Mouse (Mus musculus) heart, embryonic 10.5 days (tissue): ENCODE measurements around the gene Scnm1. TPM values are rescaled to one million over a fixed set of nuclear protein-coding genes. Genes with fewer than 3 reads are reported as not detected.
A peak's percentile ranks its signal among the peaks of the same experiment; 100 is the strongest.
"Not testable (repeated sequence)": the region's sequence is repeated elsewhere in the genome, so short reads cannot be mapped to it uniquely, and the experiment has no call there.

Experiments
- DNase-seq: peaks from one replicate; pipeline ENCODE4 v3.0.0-alpha.2; 2017; ENCODE audit warnings: low spot score
- H3K27ac ChIP-seq: fragments of 300-500 bp; sonication (generic); 2 replicates; pipeline ENCODE4 v1.5.1; 2016; ENCODE audit warnings: mild to moderate bottlenecking
- H3K27me3 ChIP-seq: fragments of 300-500 bp; sonication (generic); 2 replicates; pipeline ENCODE4 v1.6.1; 2016; ENCODE audit warnings: mild to moderate bottlenecking; ENCODE audit not compliant: poor library complexity, insufficient read depth, severe bottlenecking
- H3K36me3 ChIP-seq: fragments of 300-500 bp; sonication (generic); 2 replicates; pipeline ENCODE4 v1.6.1; 2016; ENCODE audit warnings: mild to moderate bottlenecking, moderate library complexity
- H3K4me1 ChIP-seq: fragments of 300-500 bp; sonication (generic); 2 replicates; pipeline ENCODE4 v1.6.1; 2016; ENCODE audit warnings: mild to moderate bottlenecking
- H3K4me3 ChIP-seq: fragments of 300-500 bp; sonication (generic); 2 replicates; pipeline ENCODE4 v1.5.1; 2016; ENCODE audit warnings: mild to moderate bottlenecking, moderate library complexity
- H3K9me3 ChIP-seq: fragments of 300-500 bp; sonication (generic); 2 replicates; pipeline ENCODE4 v1.6.1; 2016; ENCODE audit warnings: mild to moderate bottlenecking, moderate library complexity
- WGBS: fragments of 180-500 bp; shearing (Covaris S2); methylation state at CpG from one replicate; pipeline ENCODE4 v1.1.7; 2016; 5-methylcytosine and 5-hydroxymethylcytosine counted together
- polyA plus RNA-seq: library from polyadenylated mRNA; unstranded; fragments of >200 nt; fragmentation: Nextera tagmentation; extraction: Ambion mirVana; gene quantifications from 2 replicates; pipeline ENCODE4 v1.2.1, GENCODE M21; 2016

Scnm1 gene
- polyA plus RNA-seq, 1 experiment from 2014 or later: 60.9 TPM

- no peak overlapping the region for H3K27ac ChIP-seq
- no peaks in the 10 kb centered on the region for H3K9me3 ChIP-seq
- H3K4me3 ChIP-seq: no peak overlapping the region
- H3K36me3 ChIP-seq: peaks cover 16% of the 10 kb centered on the region
- no peaks in the 10 kb centered on the region for H3K27me3 ChIP-seq
- peaks cover 14% of the 10 kb centered on the region for H3K4me1 ChIP-seq
- DNase-seq: no peak
- 87% methylated on average over 6 of the region's 6 CpGs for WGBS
Measured at GRCm38 (mm10) chr3:95140795-95141194, 7.0 kb upstream of the Scnm1 start.

- no peaks in the 10 kb centered on the region for H3K9me3 ChIP-seq
- H3K36me3 ChIP-seq: peaks cover 16% of the 10 kb centered on the region
- H3K4me1 ChIP-seq: peaks cover 20% of the 10 kb centered on the region
- DNase-seq: no peak
- H3K27ac ChIP-seq: 0 out of 2 replicates have a peak overlapping the region, but pooled peaks have one; percentile 7
- 40% methylated on average over 18 of the region's 18 CpGs for WGBS
- no peaks in the 10 kb centered on the region for H3K27me3 ChIP-seq
- peak overlapping the region; percentile 25; the same call in 1 of the 2 replicates for H3K4me3 ChIP-seq
Measured at GRCm38 (mm10) chr3:95140289-95140595, 6.4 kb upstream of the Scnm1 start.

- H3K27me3 ChIP-seq: no peaks in the 10 kb centered on the region
- 0 out of 2 replicates have a peak overlapping the region, but pooled peaks have one; percentile 7 for H3K27ac ChIP-seq
- DNase-seq: no peak
- peaks cover 25% of the 10 kb centered on the region for H3K4me1 ChIP-seq
- peak overlapping the region; percentile 25; the same call in 1 of the 2 replicates for H3K4me3 ChIP-seq
- 51% methylated on average over 25 of the region's 25 CpGs for whole genome bisulfite sequencing
- H3K36me3 ChIP-seq: peaks cover 16% of the 10 kb centered on the region
- no peaks in the 10 kb centered on the region for H3K9me3 ChIP-seq
Measured at GRCm38 (mm10) chr3:95139586-95140288, 5.9 kb upstream of the Scnm1 start.

- WGBS: 89% methylated on average over 3 of the region's 3 CpGs
- H3K36me3 ChIP-seq: peaks cover 30% of the 10 kb centered on the region
Measured at GRCm38 (mm10) chr3:95136336-95136735, 2.5 kb upstream of the Scnm1 start.

GRCm38 (mm10) chr3:95135433-95136052 lies 1.7 kb upstream of the Scnm1 start:
- Histone ChIP-seq H3K9me3 (no peaks in the 10 kb centered on the region), H3K4me3 (peak overlapping the region; percentile 52), H3K4me1 (peaks cover 30% of the 10 kb centered on the region), H3K36me3 (peaks cover 33% of the 10 kb centered on the region), H3K27me3 (no peaks in the 10 kb centered on the region), H3K27ac (peak overlapping the region; percentile 36; the same call in 1 of the 2 replicates)
- no peak for DNase-seq
- WGBS: 86% methylated on average over 7 of the region's 7 CpGs

More at GRCm38 (mm10) chr3:95136336-95136735, 2.5 kb upstream of the Scnm1 start:
- Histone ChIP-seq H3K27me3 (no peaks in the 10 kb centered on the region), H3K4me1 (peaks cover 30% of the 10 kb centered on the region), H3K4me3 (no peak overlapping the region), H3K9me3 (no peaks in the 10 kb centered on the region), H3K27ac (no peak overlapping the region)
- no peak for DNase-seq

- no peaks in the 10 kb centered on the region for H3K27me3 ChIP-seq
- no peaks in the 10 kb centered on the region for H3K9me3 ChIP-seq
- H3K27ac ChIP-seq: peak overlapping the region; percentile 36; the same call in 1 of the 2 replicates
- no peak for DNase-seq
- H3K36me3 ChIP-seq: peaks cover 32% of the 10 kb centered on the region
- peak overlapping the region; percentile 52 for H3K4me3 ChIP-seq
- H3K4me1 ChIP-seq: peaks cover 27% of the 10 kb centered on the region
- 21% methylated on average over 6 of the region's 6 CpGs for WGBS
Measured at GRCm38 (mm10) chr3:95135023-95135422, 1.2 kb upstream of the Scnm1 start.

GRCm38 (mm10) chr3:95134133-95134532 lies 322 bp upstream of the Scnm1 start:
- not testable (repeated sequence) for H3K9me3 ChIP-seq, H3K27me3 ChIP-seq, H3K27ac ChIP-seq, DNase-seq
- Histone ChIP-seq H3K4me3 (peak overlapping the region; percentile 71), H3K4me1 (peaks cover 20% of the 10 kb centered on the region), H3K36me3 (peaks cover 33% of the 10 kb centered on the region)
- no CpG with 5 or more reads among the region's 12 CpGs for whole genome bisulfite sequencing

- no peaks in the 10 kb centered on the region for H3K9me3 ChIP-seq
- no peaks in the 10 kb centered on the region for H3K27me3 ChIP-seq
- peak overlapping the region; percentile 71 for H3K4me3 ChIP-seq
- H3K27ac ChIP-seq: peak overlapping the region; percentile 92
- no peak for DNase-seq
- WGBS: 56% methylated on average over 11 of the region's 11 CpGs
- peaks cover 42% of the 10 kb centered on the region for H3K36me3 ChIP-seq
- peaks cover 20% of the 10 kb centered on the region for H3K4me1 ChIP-seq
Measured at GRCm38 (mm10) chr3:95133176-95133575, 635 bp downstream of the Scnm1 start.

- 81% methylated on average over 2 of the region's 2 CpGs for WGBS
- not testable (repeated sequence) for H3K9me3 ChIP-seq, DNase-seq
Measured at GRCm38 (mm10) chr3:95132389-95132788, 1.4 kb downstream of the Scnm1 start.

GRCm38 (mm10) chr3:95130081-95130480 lies 3.7 kb downstream of the Scnm1 start:
- DNase-seq: peak; percentile 71
- H3K9me3 ChIP-seq: no peaks in the 10 kb centered on the region
- no peaks in the 10 kb centered on the region for H3K27me3 ChIP-seq
- H3K4me1 ChIP-seq: peaks cover 9% of the 10 kb centered on the region; the same call in 1 of the 2 replicates
- H3K4me3 ChIP-seq: no peak overlapping the region
- H3K36me3 ChIP-seq: peaks cover 42% of the 10 kb centered on the region
- WGBS: 87% methylated on average over 5 of the region's 5 CpGs
- H3K27ac ChIP-seq: no peak overlapping the region

More at GRCm38 (mm10) chr3:95132389-95132788, 1.4 kb downstream of the Scnm1 start:
- Histone ChIP-seq H3K4me1 (peaks cover 20% of the 10 kb centered on the region), H3K36me3 (peaks cover 39% of the 10 kb centered on the region)
- H3K27ac ChIP-seq, H3K4me3 ChIP-seq, H3K27me3 ChIP-seq: not testable (repeated sequence)

GRCm38 (mm10) chr3:95129226-95129651 lies 4.6 kb downstream of the Scnm1 start:
- peaks cover 42% of the 10 kb centered on the region for H3K36me3 ChIP-seq
- peak; percentile 58 for DNase-seq
- no peaks in the 10 kb centered on the region for H3K27me3 ChIP-seq
- no peak overlapping the region for H3K27ac ChIP-seq
- no peaks in the 10 kb centered on the region for H3K9me3 ChIP-seq
- peaks cover 8% of the 10 kb centered on the region for H3K4me1 ChIP-seq
- no peak overlapping the region for H3K4me3 ChIP-seq
- 68% methylated on average over 6 of the region's 6 CpGs for WGBS

GRCm38 (mm10) chr3:95124972-95125371 lies 8.8 kb downstream of the Scnm1 start:
- WGBS: 29% methylated on average over 5 of the region's 5 CpGs
- no peak for DNase-seq
- Histone ChIP-seq H3K27ac (no peak overlapping the region), H3K9me3 (no peaks in the 10 kb centered on the region), H3K4me1 (peaks cover 4% of the 10 kb centered on the region; the same call in 1 of the 2 replicates), H3K27me3 (no peaks in the 10 kb centered on the region), H3K36me3 (peaks cover 48% of the 10 kb centered on the region), H3K4me3 (no peak overlapping the region)

- DNase-seq: no peak
- no peaks in the 10 kb centered on the region for H3K27me3 ChIP-seq
- peaks cover 49% of the 10 kb centered on the region for H3K36me3 ChIP-seq
- H3K4me3 ChIP-seq: no peak within 1 kb of the TSS
- 59% methylated on average over 6 of the region's 6 CpGs for WGBS
- H3K9me3 ChIP-seq: no peaks in the 10 kb centered on the region
- 0 out of 2 replicates have a peak within 1 kb of the TSS, but pooled peaks have one; percentile 19 for H3K27ac ChIP-seq
- H3K4me1 ChIP-seq: peaks cover 4% of the 10 kb centered on the region; the same call in 1 of the 2 replicates
Measured at GRCm38 (mm10) chr3:95124246-95124645, 9.6 kb downstream of the Scnm1 start, which contains the start of gene Tmod4. Gene Tmod4, plus strand, starts transcription at chr3:95124476.
